Mouse (Mus musculus) spleen, adult 18-20 months (tissue): Measurements from ENCODE around the gene Slc19a1.
A peak's percentile ranks its signal among the peaks of the same experiment; 100 is the strongest.

Experiments used
- DNase-seq, 2 experiments: peaks; one replicate each; pipeline ENCODE4 v3.0.0; 2022; ENCODE audit warnings: mixed read lengths in 2 of 2

Slc19a1 gene

GRCm38 (mm10) chr10:77031768-77032375 is at the start of gene Slc19a1:
Gene Slc19a1 (plus strand): TSS chr10:77032241.
- DNase-seq, result no peak

- no peak for DNase-seq
Observed at GRCm38 (mm10) chr10:76988586-76988985, 43.5 kb upstream of the Slc19a1 start.

- DNase-seq, result no peak
Observed at GRCm38 (mm10) chr10:76992456-76992855, 39.6 kb upstream of the Slc19a1 start.

- no peak for DNase-seq
Observed at GRCm38 (mm10) chr10:76997759-76998513, 34.1 kb upstream of the Slc19a1 start.

GRCm38 (mm10) chr10:77004936-77005335 is 27.1 kb upstream of the Slc19a1 start:
- DNase-seq, result no peak

- DNase-seq, result no peak
Observed at GRCm38 (mm10) chr10:77007433-77008108, 24.5 kb upstream of the Slc19a1 start.

- no peak for DNase-seq
Observed at GRCm38 (mm10) chr10:77008109-77008561, 23.9 kb upstream of the Slc19a1 start.

GRCm38 (mm10) chr10:77008698-77009097 is 23.3 kb upstream of the Slc19a1 start:
- DNase-seq, result no peak

- DNase-seq, result no peak
Observed at GRCm38 (mm10) chr10:77011681-77012080, 20.4 kb upstream of the Slc19a1 start.

- no peak for DNase-seq
Observed at GRCm38 (mm10) chr10:77016080-77016479, 16.0 kb upstream of the Slc19a1 start.

GRCm38 (mm10) chr10:77016499-77016898 is 15.5 kb upstream of the Slc19a1 start:
- no peak for DNase-seq

GRCm38 (mm10) chr10:77017061-77017460 is 15.0 kb upstream of the Slc19a1 start:
- DNase-seq, result no peak

- no peak for DNase-seq
Observed at GRCm38 (mm10) chr10:77017662-77018061, 14.4 kb upstream of the Slc19a1 start.

GRCm38 (mm10) chr10:77021399-77022052 is 10.5 kb upstream of the Slc19a1 start:
- DNase-seq, result peak; percentile 25 to 69

GRCm38 (mm10) chr10:77022301-77023130 is 9.5 kb upstream of the Slc19a1 start:
- DNase-seq, result no peak

- no peak for DNase-seq
Observed at GRCm38 (mm10) chr10:77024231-77024630, 7.8 kb upstream of the Slc19a1 start.

GRCm38 (mm10) chr10:77026944-77027343 is 5.1 kb upstream of the Slc19a1 start:
- DNase-seq, result no peak

GRCm38 (mm10) chr10:77028782-77029296 is 3.2 kb upstream of the Slc19a1 start:
- DNase-seq, result no peak

GRCm38 (mm10) chr10:77029761-77030160 is 2.3 kb upstream of the Slc19a1 start:
- DNase-seq, result no peak

- no peak for DNase-seq
Observed at GRCm38 (mm10) chr10:77030666-77031065, 1.4 kb upstream of the Slc19a1 start.

GRCm38 (mm10) chr10:77032591-77033322 is 716 bp downstream of the Slc19a1 start:
- peak; percentile 91 to 98 for DNase-seq
